Mouse (Mus musculus) MEL (cell line): ENCODE measurements around the gene Pcgf1. TPM values are rescaled to one million over a fixed set of nuclear protein-coding genes. Genes with fewer than 3 reads are reported as not detected.

ENCODE experiments used
- DNase-seq: peaks from one replicate; pipeline ENCODE4 v3.0.0; 2011; ENCODE audit warnings: low read depth, low spot score
- H3K27ac ChIP-seq: 2 replicates; pipeline ENCODE4 v1.5.1; 2012; ENCODE audit warnings: low read depth, mild to moderate bottlenecking, control low read depth, low read length, moderate library complexity; ENCODE audit not compliant: control insufficient read depth
- H3K27me3 ChIP-seq, 2 experiments: fragments of 150-350 bp in 1 of 2; sonication (generic) in 1 of 2; 2 replicates each; pipeline ENCODE4 v1.6.1; 2012; ENCODE audit warnings: low read length in 2 of 2, mild to moderate bottlenecking in 2 of 2, improper control_type of control experiment in 1 of 2, moderate library complexity in 1 of 2; ENCODE audit not compliant: insufficient read depth in 2 of 2, control insufficient read depth in 1 of 2
- H3K36me3 ChIP-seq, 2 experiments: 2 replicates each; pipeline ENCODE4 v1.6.1; 2012 to 2014; ENCODE audit warnings: low read length in 2 of 2, improper control_type of control experiment in 1 of 2, inconsistent platforms in 1 of 2, mild to moderate bottlenecking in 1 of 2; ENCODE audit not compliant: insufficient read depth in 2 of 2, control insufficient read depth in 1 of 2
- H3K4me1 ChIP-seq, 2 experiments: fragments of 150-350 bp in 1 of 2; sonication (generic) in 1 of 2; 2 replicates each; pipeline ENCODE4 v1.6.1; 2012; ENCODE audit warnings: low read length in 2 of 2, improper control_type of control experiment in 1 of 2, mild to moderate bottlenecking in 1 of 2; ENCODE audit not compliant: insufficient read depth in 2 of 2, control insufficient read depth in 1 of 2
- H3K4me3 ChIP-seq, 2 experiments: fragments of 150-350 bp in 1 of 2; sonication (generic) in 1 of 2; 2 replicates each; pipeline ENCODE4 v1.5.1; 2012; ENCODE audit warnings: low read depth in 2 of 2, low read length in 2 of 2, mild to moderate bottlenecking in 2 of 2, moderate library complexity in 2 of 2, control low read depth in 1 of 2, improper control_type of control experiment in 1 of 2; ENCODE audit not compliant: control insufficient read depth in 1 of 2, insufficient read depth in 1 of 2
- H3K79me2 ChIP-seq: 2 replicates; pipeline ENCODE4 v1.6.1; 2012; ENCODE audit warnings: mild to moderate bottlenecking, low read length, moderate library complexity; ENCODE audit not compliant: control insufficient read depth, poor library complexity, insufficient read depth
- H3K9ac ChIP-seq: 2 replicates; pipeline ENCODE4 v1.6.1; 2012; ENCODE audit warnings: low read depth, mild to moderate bottlenecking, control low read depth, low read length, moderate library complexity; ENCODE audit not compliant: control insufficient read depth, poor library complexity, severe bottlenecking
- H3K9me3 ChIP-seq: fragments of 150-350 bp; sonication (generic); replicated peaks from 2 replicates; pipeline ENCODE4 v1.6.1; 2012; ENCODE audit warnings: mild to moderate bottlenecking, low read length, improper control_type of control experiment, moderate library complexity; ENCODE audit not compliant: insufficient read depth
- CTCF ChIP-seq, 3 experiments: IDR thresholded peaks in 2 of 3; conservative IDR thresholded peaks in 1 of 3; 2 replicates each; pipeline ENCODE4 v1.5.1; 2011 to 2012; ENCODE audit warnings: low read length in 3 of 3, low read depth in 2 of 3, mild to moderate bottlenecking in 2 of 3, improper control_type of control experiment in 1 of 3, inconsistent platforms in 1 of 3, mixed read lengths in 1 of 3, moderate library complexity in 1 of 3; ENCODE audit not compliant: control insufficient read depth in 1 of 3, insufficient read depth in 1 of 3, poor library complexity in 1 of 3, severe bottlenecking in 1 of 3
- E2F4 ChIP-seq: IDR thresholded peaks from 2 replicates; pipeline ENCODE4 v1.6.1; 2011; ENCODE audit warnings: low read depth, low read length, improper control_type of control experiment, borderline replicate concordance
- ETS1 ChIP-seq: IDR thresholded peaks from 2 replicates; pipeline ENCODE4 v1.6.1; 2012; ENCODE audit warnings: low read depth, mild to moderate bottlenecking, inconsistent platforms, low read length, improper control_type of control experiment, moderate library complexity
- GABPA ChIP-seq: IDR thresholded peaks from 2 replicates; pipeline ENCODE4 v1.6.1; 2012; ENCODE audit warnings: low read depth, mild to moderate bottlenecking, inconsistent platforms, low read length, improper control_type of control experiment, moderate library complexity
- JUND ChIP-seq: IDR thresholded peaks from 2 replicates; pipeline ENCODE4 v1.6.1; 2011; ENCODE audit warnings: low read depth, mild to moderate bottlenecking, improper control_type of control experiment, low read length
- MAX ChIP-seq: IDR thresholded peaks from 2 replicates; pipeline ENCODE4 v1.6.1; 2011; ENCODE audit warnings: low read length, improper control_type of control experiment
- MAZ ChIP-seq: IDR thresholded peaks from 2 replicates; pipeline ENCODE4 v1.6.1; 2012; ENCODE audit warnings: low read depth, mild to moderate bottlenecking, inconsistent platforms, low read length, improper control_type of control experiment
- MEF2A ChIP-seq: IDR thresholded peaks from 2 replicates; pipeline ENCODE4 v1.6.1; 2014; ENCODE audit warnings: low read depth, mild to moderate bottlenecking, inconsistent platforms, low read length, improper control_type of control experiment; ENCODE audit not compliant: poor library complexity, insufficient replicate concordance, severe bottlenecking; ENCODE audit errors: extremely low read depth
- MYB ChIP-seq: IDR thresholded peaks from 2 replicates; pipeline ENCODE4 v1.6.1; 2011; ENCODE audit warnings: mild to moderate bottlenecking, low read depth, low read length, improper control_type of control experiment
- POLR2AphosphoS2 ChIP-seq: IDR thresholded peaks from 2 replicates; pipeline ENCODE4 v1.6.1; 2011; ENCODE audit warnings: low read length, improper control_type of control experiment
- POLR2AphosphoS5 ChIP-seq: IDR thresholded peaks from 2 replicates; pipeline ENCODE4 v1.6.1; 2012; ENCODE audit warnings: low read depth, borderline replicate concordance, mild to moderate bottlenecking, inconsistent platforms, low read length, moderate library complexity, mixed read lengths
- RCOR1 ChIP-seq: IDR thresholded peaks from 2 replicates; pipeline ENCODE4 v1.6.1; 2012; ENCODE audit warnings: low read depth, mild to moderate bottlenecking, inconsistent platforms, low read length, improper control_type of control experiment
- SIN3A ChIP-seq: IDR thresholded peaks from 2 replicates; pipeline ENCODE4 v1.6.1; 2012; ENCODE audit warnings: low read length, improper control_type of control experiment, inconsistent platforms
- SMC3 ChIP-seq: IDR thresholded peaks from 2 replicates; pipeline ENCODE4 v1.6.1; 2011; ENCODE audit warnings: low read depth, low read length, improper control_type of control experiment
- TAL1 ChIP-seq: IDR thresholded peaks from 2 replicates; pipeline ENCODE4 v1.6.1; 2012; ENCODE audit warnings: mild to moderate bottlenecking, inconsistent platforms, low read length, moderate library complexity, mixed read lengths
- TBP ChIP-seq: IDR thresholded peaks from 2 replicates; pipeline ENCODE4 v1.8.0; 2011; ENCODE audit warnings: low read depth, low read length, improper control_type of control experiment
- UBTF ChIP-seq: IDR thresholded peaks from 2 replicates; pipeline ENCODE4 v1.6.1; 2012; ENCODE audit warnings: low read depth, mild to moderate bottlenecking, inconsistent platforms, low read length, improper control_type of control experiment, moderate library complexity, borderline replicate concordance; ENCODE audit not compliant: insufficient read depth
- USF2 ChIP-seq, 2 experiments: IDR thresholded peaks; 2 replicates each; pipeline ENCODE4 v1.6.1; 2011 to 2012; ENCODE audit warnings: improper control_type of control experiment in 2 of 2, low read length in 2 of 2, borderline replicate concordance in 1 of 2, inconsistent platforms in 1 of 2, low read depth in 1 of 2, mild to moderate bottlenecking in 1 of 2; ENCODE audit not compliant: insufficient read depth in 1 of 2
- ZC3H11A ChIP-seq: IDR thresholded peaks from 2 replicates; pipeline ENCODE4 v1.6.1; 2012; ENCODE audit warnings: low read depth, mild to moderate bottlenecking, inconsistent platforms, low read length, improper control_type of control experiment
- ZMIZ1 ChIP-seq: IDR thresholded peaks from 2 replicates; pipeline ENCODE4 v1.6.1; 2012; ENCODE audit warnings: low read depth, mild to moderate bottlenecking, inconsistent platforms, low read length, improper control_type of control experiment, moderate library complexity
- polyA plus RNA-seq, 2 experiments: library from polyadenylated mRNA; stranded (reverse) in 1 of 2; unstranded in 1 of 2; fragments of >175 nt in 1 of 2; fragments of >200 nt in 1 of 2; gene quantifications; 2 replicates each; pipeline versions ENCODE4 v1.2.1 to v1.2.4; 2012; ENCODE audit warnings: low replicate concordance in 2 of 2, low read depth in 1 of 2; ENCODE audit not compliant: insufficient read length in 2 of 2, insufficient read depth in 1 of 2, missing spikeins in 1 of 2
- total RNA-seq: library from RNA; depleted of rRNA; stranded (reverse); fragments of 300-350 nt; gene quantifications from 2 replicates; pipeline ENCODE4 v1.2.3, GENCODE M21; 2012

Pcgf1 gene
- total and polyA plus RNA-seq, 3 experiments, result 18.2 to 25.2 TPM; not detected in 1

- Histone ChIP-seq H3K9ac (no peak overlapping the region), H3K36me3 (no peaks in the 10 kb centered on the region), H3K9me3 (no peaks in the 10 kb centered on the region), H3K27me3 (no peaks in the 10 kb centered on the region), H3K4me3 (no peak overlapping the region), H3K27ac (no peak overlapping the region), H3K79me2 (no peaks in the 10 kb centered on the region), H3K4me1 (no peaks in the 10 kb centered on the region)
- no peak for TF ChIP-seq TAL1
- TF ChIP-seq JUND, result no peak
- TF ChIP-seq CTCF (IDR thresholded peaks at IDR 0.05 in 2 of 3, conservative IDR thresholded peaks at IDR 0.05 in 1 of 3; ENCODE audit: control insufficient read depth in 1 of 3, insufficient read depth in 1 of 3, low read depth in 2 of 3, low read length in 3 of 3, poor library complexity in 1 of 3, severe bottlenecking in 1 of 3), result no peak
- TF ChIP-seq E2F4, result no peak
- TF ChIP-seq UBTF, result no peak
- TF ChIP-seq RCOR1, result no peak
- no peak for TF ChIP-seq MEF2A
- TF ChIP-seq ETS1, result no peak
- DNase-seq, result no peak
Observed at GRCm38 (mm10) chr6:83068706-83069487, 8.8 kb upstream of the Pcgf1 start.

DNA sequence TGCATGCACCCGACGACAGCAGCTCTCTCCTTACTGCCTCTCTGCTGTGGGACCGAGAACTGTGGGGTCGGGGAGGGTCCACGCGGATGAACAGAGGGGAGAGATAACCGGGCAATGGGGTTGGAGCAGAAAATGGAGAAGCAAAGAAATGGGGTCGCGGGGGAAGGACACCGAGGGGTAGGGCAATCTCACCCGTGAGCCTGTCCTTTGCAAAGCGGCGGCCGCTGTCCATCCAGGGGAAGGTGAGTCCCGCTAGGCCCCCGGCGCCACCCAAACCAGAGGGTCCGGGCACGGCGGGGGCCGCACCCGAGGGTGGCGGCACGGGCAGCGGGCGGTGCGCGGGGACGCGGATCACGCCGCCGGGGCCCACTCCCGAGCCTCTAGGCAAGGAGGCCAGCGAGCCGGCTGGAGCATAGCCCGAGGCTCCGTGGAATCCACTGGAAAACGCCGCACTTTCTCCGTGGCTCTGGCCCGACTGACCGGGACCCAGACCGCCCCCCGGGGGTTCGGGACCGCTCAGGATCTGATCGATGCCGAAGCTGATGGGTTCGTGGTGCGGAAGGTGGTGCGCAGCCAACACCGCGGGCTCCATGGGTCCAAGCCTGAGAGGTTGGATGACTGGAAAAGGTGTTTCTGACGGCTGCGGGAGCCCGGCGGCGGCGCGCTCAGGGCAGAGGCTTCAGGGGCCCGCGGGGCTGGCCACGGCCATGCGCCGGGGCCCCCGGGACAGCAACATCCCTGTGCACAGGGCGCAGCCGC, 8.0 kb upstream of the Pcgf1 start:
- DNase-seq, result no peak
- Histone ChIP-seq H3K4me3 (no peak overlapping the region), H3K9me3 (no peaks in the 10 kb centered on the region), H3K9ac (no peak overlapping the region), H3K79me2 (no peaks in the 10 kb centered on the region), H3K27me3 (no peaks in the 10 kb centered on the region), H3K4me1 (no peaks in the 10 kb centered on the region), H3K36me3 (no peaks in the 10 kb centered on the region), H3K27ac (no peak overlapping the region)
- no peak for TF ChIP-seq SIN3A
- TF ChIP-seq E2F4, result no peak
- no peak for TF ChIP-seq ETS1
- TF ChIP-seq MEF2A, result no peak
- TF ChIP-seq MAX, result no peak
- TF ChIP-seq TAL1, result no peak
- TF ChIP-seq POLR2AphosphoS5, result no peak
- no peak for TF ChIP-seq CTCF (IDR thresholded peaks at IDR 0.05 in 2 of 3, conservative IDR thresholded peaks at IDR 0.05 in 1 of 3; ENCODE audit: control insufficient read depth in 1 of 3, insufficient read depth in 1 of 3, low read depth in 2 of 3, low read length in 3 of 3, poor library complexity in 1 of 3, severe bottlenecking in 1 of 3)
- TF ChIP-seq USF2 (IDR thresholded peaks at IDR 0.05; ENCODE audit: borderline replicate concordance in 1 of 2, insufficient read depth in 1 of 2, low read depth in 1 of 2, low read length in 2 of 2), result no peak
- TF ChIP-seq MYB, result no peak
- TF ChIP-seq GABPA, result no peak
- no peak for TF ChIP-seq UBTF
- no peak for TF ChIP-seq MAZ
- TF ChIP-seq POLR2AphosphoS2, result no peak
- no peak for TF ChIP-seq TBP
- no peak for TF ChIP-seq ZC3H11A
- no peak for TF ChIP-seq SMC3
- no peak for TF ChIP-seq ZMIZ1
